Mouse (Mus musculus) MEL (cell line): ENCODE measurements around the gene Diras1. TPM values are rescaled to one million over a fixed set of nuclear protein-coding genes. Genes with fewer than 3 reads are reported as not detected.

Experiments
- DNase-seq: peaks from one replicate; pipeline ENCODE4 v3.0.0; 2011; ENCODE audit warnings: low read depth, low spot score
- H3K27ac ChIP-seq: 2 replicates; pipeline ENCODE4 v1.5.1; 2012; ENCODE audit warnings: low read depth, mild to moderate bottlenecking, control low read depth, low read length, moderate library complexity; ENCODE audit not compliant: control insufficient read depth
- H3K27me3 ChIP-seq, 2 experiments: fragments of 150-350 bp in 1 of 2; sonication (generic) in 1 of 2; 2 replicates each; pipeline ENCODE4 v1.6.1; 2012; ENCODE audit warnings: low read length in 2 of 2, mild to moderate bottlenecking in 2 of 2, improper control_type of control experiment in 1 of 2, moderate library complexity in 1 of 2; ENCODE audit not compliant: insufficient read depth in 2 of 2, control insufficient read depth in 1 of 2
- H3K36me3 ChIP-seq, 2 experiments: 2 replicates each; pipeline ENCODE4 v1.6.1; 2012 to 2014; ENCODE audit warnings: low read length in 2 of 2, improper control_type of control experiment in 1 of 2, inconsistent platforms in 1 of 2, mild to moderate bottlenecking in 1 of 2; ENCODE audit not compliant: insufficient read depth in 2 of 2, control insufficient read depth in 1 of 2
- H3K4me1 ChIP-seq, 2 experiments: fragments of 150-350 bp in 1 of 2; sonication (generic) in 1 of 2; 2 replicates each; pipeline ENCODE4 v1.6.1; 2012; ENCODE audit warnings: low read length in 2 of 2, improper control_type of control experiment in 1 of 2, mild to moderate bottlenecking in 1 of 2; ENCODE audit not compliant: insufficient read depth in 2 of 2, control insufficient read depth in 1 of 2
- H3K4me3 ChIP-seq, 2 experiments: fragments of 150-350 bp in 1 of 2; sonication (generic) in 1 of 2; 2 replicates each; pipeline ENCODE4 v1.5.1; 2012; ENCODE audit warnings: low read depth in 2 of 2, low read length in 2 of 2, mild to moderate bottlenecking in 2 of 2, moderate library complexity in 2 of 2, control low read depth in 1 of 2, improper control_type of control experiment in 1 of 2; ENCODE audit not compliant: control insufficient read depth in 1 of 2, insufficient read depth in 1 of 2
- H3K79me2 ChIP-seq: 2 replicates; pipeline ENCODE4 v1.6.1; 2012; ENCODE audit warnings: mild to moderate bottlenecking, low read length, moderate library complexity; ENCODE audit not compliant: control insufficient read depth, poor library complexity, insufficient read depth
- H3K9ac ChIP-seq: 2 replicates; pipeline ENCODE4 v1.6.1; 2012; ENCODE audit warnings: low read depth, mild to moderate bottlenecking, control low read depth, low read length, moderate library complexity; ENCODE audit not compliant: control insufficient read depth, poor library complexity, severe bottlenecking
- H3K9me3 ChIP-seq: fragments of 150-350 bp; sonication (generic); replicated peaks from 2 replicates; pipeline ENCODE4 v1.6.1; 2012; ENCODE audit warnings: mild to moderate bottlenecking, low read length, improper control_type of control experiment, moderate library complexity; ENCODE audit not compliant: insufficient read depth
- BHLHE40 ChIP-seq: IDR thresholded peaks from 2 replicates; pipeline ENCODE4 v1.6.1; 2012; ENCODE audit warnings: low read depth, mild to moderate bottlenecking, inconsistent platforms, low read length, improper control_type of control experiment, borderline replicate concordance
- CHD1 ChIP-seq: IDR thresholded peaks from 2 replicates; pipeline ENCODE4 v1.6.1; 2012; ENCODE audit warnings: low read depth, mild to moderate bottlenecking, inconsistent platforms, low read length, improper control_type of control experiment
- CTCF ChIP-seq, 3 experiments: IDR thresholded peaks in 2 of 3; conservative IDR thresholded peaks in 1 of 3; 2 replicates each; pipeline ENCODE4 v1.5.1; 2011 to 2012; ENCODE audit warnings: low read length in 3 of 3, low read depth in 2 of 3, mild to moderate bottlenecking in 2 of 3, improper control_type of control experiment in 1 of 3, inconsistent platforms in 1 of 3, mixed read lengths in 1 of 3, moderate library complexity in 1 of 3; ENCODE audit not compliant: control insufficient read depth in 1 of 3, insufficient read depth in 1 of 3, poor library complexity in 1 of 3, severe bottlenecking in 1 of 3
- EP300 ChIP-seq, 2 experiments: IDR thresholded peaks; 2 replicates each; pipeline ENCODE4 v1.6.1; 2011; ENCODE audit warnings: improper control_type of control experiment in 2 of 2, low read length in 2 of 2, low read depth in 1 of 2, mild to moderate bottlenecking in 1 of 2
- GABPA ChIP-seq: IDR thresholded peaks from 2 replicates; pipeline ENCODE4 v1.6.1; 2012; ENCODE audit warnings: low read depth, mild to moderate bottlenecking, inconsistent platforms, low read length, improper control_type of control experiment, moderate library complexity
- GATA1 ChIP-seq: IDR thresholded peaks from 2 replicates; pipeline ENCODE4 v1.6.1; 2011; ENCODE audit warnings: low read depth, low read length, improper control_type of control experiment
- HCFC1 ChIP-seq: IDR thresholded peaks from 2 replicates; pipeline ENCODE4 v1.6.1; 2012; ENCODE audit warnings: low read depth, mild to moderate bottlenecking, inconsistent platforms, low read length, improper control_type of control experiment, moderate library complexity
- JUND ChIP-seq: IDR thresholded peaks from 2 replicates; pipeline ENCODE4 v1.6.1; 2011; ENCODE audit warnings: low read depth, mild to moderate bottlenecking, improper control_type of control experiment, low read length
- KAT2A ChIP-seq: conservative IDR thresholded peaks from 2 replicates; pipeline ENCODE4 v1.6.1; 2012; ENCODE audit warnings: low read depth, low read length, improper control_type of control experiment, inconsistent platforms
- MAX ChIP-seq: IDR thresholded peaks from 2 replicates; pipeline ENCODE4 v1.6.1; 2011; ENCODE audit warnings: low read length, improper control_type of control experiment
- MAZ ChIP-seq: IDR thresholded peaks from 2 replicates; pipeline ENCODE4 v1.6.1; 2012; ENCODE audit warnings: low read depth, mild to moderate bottlenecking, inconsistent platforms, low read length, improper control_type of control experiment
- MXI1 ChIP-seq: IDR thresholded peaks from 2 replicates; pipeline ENCODE4 v1.6.1; 2011; ENCODE audit warnings: mild to moderate bottlenecking, low read depth, low read length, improper control_type of control experiment
- MYB ChIP-seq: IDR thresholded peaks from 2 replicates; pipeline ENCODE4 v1.6.1; 2011; ENCODE audit warnings: mild to moderate bottlenecking, low read depth, low read length, improper control_type of control experiment
- MYC ChIP-seq: IDR thresholded peaks from 2 replicates; pipeline ENCODE4 v1.6.1; 2011; ENCODE audit warnings: low read depth, mild to moderate bottlenecking, low read length, improper control_type of control experiment, moderate library complexity
- NELFE ChIP-seq: IDR thresholded peaks from 2 replicates; pipeline ENCODE4 v1.6.1; 2011; ENCODE audit warnings: low read depth, low read length, improper control_type of control experiment
- NRF1 ChIP-seq: IDR thresholded peaks from 2 replicates; pipeline ENCODE4 v1.6.1; 2014; ENCODE audit warnings: low read depth, mild to moderate bottlenecking, inconsistent platforms, low read length, improper control_type of control experiment, moderate library complexity; ENCODE audit not compliant: poor library complexity, insufficient read depth, severe bottlenecking
- POLR2A ChIP-seq, 2 experiments: IDR thresholded peaks; 2 replicates each; pipeline ENCODE4 v1.6.1; 2011 to 2012; ENCODE audit warnings: low read length in 2 of 2, mild to moderate bottlenecking in 2 of 2, control low read depth in 1 of 2, improper control_type of control experiment in 1 of 2, low read depth in 1 of 2, moderate library complexity in 1 of 2; ENCODE audit not compliant: control insufficient read depth in 1 of 2, insufficient read depth in 1 of 2, poor library complexity in 1 of 2
- POLR2AphosphoS5 ChIP-seq: IDR thresholded peaks from 2 replicates; pipeline ENCODE4 v1.6.1; 2012; ENCODE audit warnings: low read depth, borderline replicate concordance, mild to moderate bottlenecking, inconsistent platforms, low read length, moderate library complexity, mixed read lengths
- RAD21 ChIP-seq: IDR thresholded peaks from 2 replicates; pipeline ENCODE4 v1.6.1; 2011; ENCODE audit warnings: mild to moderate bottlenecking, low read depth, low read length, improper control_type of control experiment
- RCOR1 ChIP-seq: IDR thresholded peaks from 2 replicates; pipeline ENCODE4 v1.6.1; 2012; ENCODE audit warnings: low read depth, mild to moderate bottlenecking, inconsistent platforms, low read length, improper control_type of control experiment
- SMC3 ChIP-seq: IDR thresholded peaks from 2 replicates; pipeline ENCODE4 v1.6.1; 2011; ENCODE audit warnings: low read depth, low read length, improper control_type of control experiment
- TAL1 ChIP-seq: IDR thresholded peaks from 2 replicates; pipeline ENCODE4 v1.6.1; 2012; ENCODE audit warnings: mild to moderate bottlenecking, inconsistent platforms, low read length, moderate library complexity, mixed read lengths
- TCF12 ChIP-seq: IDR thresholded peaks from 2 replicates; pipeline ENCODE4 v1.6.1; 2014; ENCODE audit warnings: low read depth, mild to moderate bottlenecking, inconsistent platforms, low read length, improper control_type of control experiment, moderate library complexity
- UBTF ChIP-seq: IDR thresholded peaks from 2 replicates; pipeline ENCODE4 v1.6.1; 2012; ENCODE audit warnings: low read depth, mild to moderate bottlenecking, inconsistent platforms, low read length, improper control_type of control experiment, moderate library complexity, borderline replicate concordance; ENCODE audit not compliant: insufficient read depth
- USF1 ChIP-seq: IDR thresholded peaks from 2 replicates; pipeline ENCODE4 v1.6.1; 2014; ENCODE audit warnings: low read depth, mild to moderate bottlenecking, inconsistent platforms, low read length, improper control_type of control experiment, moderate library complexity
- USF2 ChIP-seq, 2 experiments: IDR thresholded peaks; 2 replicates each; pipeline ENCODE4 v1.6.1; 2011 to 2012; ENCODE audit warnings: improper control_type of control experiment in 2 of 2, low read length in 2 of 2, borderline replicate concordance in 1 of 2, inconsistent platforms in 1 of 2, low read depth in 1 of 2, mild to moderate bottlenecking in 1 of 2; ENCODE audit not compliant: insufficient read depth in 1 of 2
- ZC3H11A ChIP-seq: IDR thresholded peaks from 2 replicates; pipeline ENCODE4 v1.6.1; 2012; ENCODE audit warnings: low read depth, mild to moderate bottlenecking, inconsistent platforms, low read length, improper control_type of control experiment
- ZKSCAN1 ChIP-seq: IDR thresholded peaks from 2 replicates; pipeline ENCODE4 v1.6.1; 2012; ENCODE audit warnings: low read depth, mild to moderate bottlenecking, inconsistent platforms, low read length, improper control_type of control experiment, moderate library complexity
- ZMIZ1 ChIP-seq: IDR thresholded peaks from 2 replicates; pipeline ENCODE4 v1.6.1; 2012; ENCODE audit warnings: low read depth, mild to moderate bottlenecking, inconsistent platforms, low read length, improper control_type of control experiment, moderate library complexity
- ZNF384 ChIP-seq: IDR thresholded peaks from 2 replicates; pipeline ENCODE4 v1.6.1; 2012; ENCODE audit warnings: low read depth, mild to moderate bottlenecking, inconsistent platforms, low read length, improper control_type of control experiment
- polyA plus RNA-seq, 2 experiments: library from polyadenylated mRNA; stranded (reverse) in 1 of 2; unstranded in 1 of 2; fragments of >175 nt in 1 of 2; fragments of >200 nt in 1 of 2; gene quantifications; 2 replicates each; pipeline versions ENCODE4 v1.2.1 to v1.2.4; 2012; ENCODE audit warnings: low replicate concordance in 2 of 2, low read depth in 1 of 2; ENCODE audit not compliant: insufficient read length in 2 of 2, insufficient read depth in 1 of 2, missing spikeins in 1 of 2
- total RNA-seq: library from RNA; depleted of rRNA; stranded (reverse); fragments of 300-350 nt; gene quantifications from 2 replicates; pipeline ENCODE4 v1.2.3, GENCODE M21; 2012

The Diras1 gene
- total and polyA plus RNA-seq, 3 experiments, result 0.04 TPM; not detected in 2

- Histone ChIP-seq H3K9ac (no peak overlapping the region), H3K4me1 (peaks cover 5 to 14% of the 10 kb centered on the region in 2 experiments; a peak in 3 of 4 replicates), H3K4me3 (no peak overlapping the region), H3K36me3 (peaks cover 0 to 5% of the 10 kb centered on the region in 2 experiments; a peak in 2 of 4 replicates), H3K79me2 (no peaks in the 10 kb centered on the region), H3K27ac (no peak overlapping the region), H3K27me3 (no peaks in the 10 kb centered on the region), H3K9me3 (no peaks in the 10 kb centered on the region)
- no peak for DNase-seq
- TF ChIP-seq BHLHE40 (no peak), TAL1 (no peak), CTCF (IDR thresholded peaks at IDR 0.05 in 2 of 3, conservative IDR thresholded peaks at IDR 0.05 in 1 of 3; ENCODE audit: control insufficient read depth in 1 of 3, insufficient read depth in 1 of 3, low read depth in 2 of 3, low read length in 3 of 3, poor library complexity in 1 of 3, severe bottlenecking in 1 of 3) (no peak)
Observed at GRCm38 (mm10) chr10:80996501-80996900, 29.0 kb downstream of the Diras1 start.

- DNase-seq, result peak; percentile 84
- peaks cover 0 to 5% of the 10 kb centered on the region in 2 experiments; a peak in 2 of 4 replicates for H3K36me3 ChIP-seq
- peak overlapping the region; percentile 37 for H3K9ac ChIP-seq
- H3K79me2 ChIP-seq, result no peaks in the 10 kb centered on the region
- H3K27me3 ChIP-seq, result no peaks in the 10 kb centered on the region
- peaks cover 3 to 11% of the 10 kb centered on the region in 2 experiments; a peak in 3 of 4 replicates for H3K4me1 ChIP-seq
- peak overlapping the region in 1 of 2 experiments; percentile 32; a peak in 2 of 4 replicates for H3K4me3 ChIP-seq
- H3K27ac ChIP-seq, result no peak overlapping the region
- no peaks in the 10 kb centered on the region for H3K9me3 ChIP-seq
- TF ChIP-seq TCF12 (no peak), ZC3H11A (peak; percentile 75), POLR2A (IDR thresholded peaks at IDR 0.05; ENCODE audit: control insufficient read depth in 1 of 2, insufficient read depth in 1 of 2, low read depth in 1 of 2, low read length in 2 of 2, poor library complexity in 1 of 2) (no peak), CTCF (IDR thresholded peaks at IDR 0.05 in 2 of 3, conservative IDR thresholded peaks at IDR 0.05 in 1 of 3; ENCODE audit: control insufficient read depth in 1 of 3, insufficient read depth in 1 of 3, low read depth in 2 of 3, low read length in 3 of 3, poor library complexity in 1 of 3, severe bottlenecking in 1 of 3) (peak; percentile 98 to 99 (median 98)), MYC (peak; percentile 88), MAZ (no peak), GATA1 (no peak), ZKSCAN1 (no peak), NRF1 (no peak), USF1 (0 out of 2 replicates have a peak, but pooled peaks have one; percentile 22), RCOR1 (no peak), ZNF384 (peak; percentile 63), USF2 (IDR thresholded peaks at IDR 0.05; ENCODE audit: borderline replicate concordance in 1 of 2, insufficient read depth in 1 of 2, low read depth in 1 of 2, low read length in 2 of 2) (no peak), UBTF (no peak), POLR2AphosphoS5 (no peak), RAD21 (peak; percentile 96), HCFC1 (0 out of 2 replicates have a peak, but pooled peaks have one; percentile 22), NELFE (no peak), EP300 (IDR thresholded peaks at IDR 0.05; ENCODE audit: low read depth in 1 of 2, low read length in 2 of 2) (no peak), MXI1 (peak; percentile 61; the same call in 1 of the 2 replicates), KAT2A (no peak), JUND (no peak), CHD1 (no peak), MAX (peak; percentile 89), GABPA (peak; percentile 43; the same call in 1 of the 2 replicates), ZMIZ1 (no peak), MYB (no peak), SMC3 (peak; percentile 78)
Observed at GRCm38 (mm10) chr10:80995091-80995632, 30.3 kb downstream of the Diras1 start.
